Mouse (Mus musculus) thymus, adult 2 months (tissue): ENCODE measurements around the gene Plxna4.

Experiments
- CTCF ChIP-seq: fragments of 200-500 bp; IDR thresholded peaks from 2 replicates; pipeline ENCODE4 v1.5.1; 2012; ENCODE audit warnings: mild to moderate bottlenecking, control low read depth, low read length, moderate library complexity, borderline replicate concordance; ENCODE audit not compliant: control insufficient read depth, poor library complexity, insufficient read depth; ENCODE audit errors: extremely low read depth
- POLR2A ChIP-seq: fragments of 200-500 bp; IDR thresholded peaks from 2 replicates; pipeline ENCODE4 v1.6.1; 2012; ENCODE audit warnings: mild to moderate bottlenecking, low read length, control low read depth, moderate library complexity; ENCODE audit not compliant: control insufficient read depth, poor library complexity, insufficient read depth; ENCODE audit errors: extremely low read depth

GRCm38 (mm10) chr6:32348996-32349395 lies 239.0 kb downstream of the Plxna4 start:
- TF ChIP-seq CTCF (no peak), POLR2A (no peak)
